Mouse (Mus musculus) hindbrain, embryonic 14.5 days (tissue): Measurements from ENCODE around the gene Ttyh2. TPM values are rescaled to one million over a fixed set of nuclear protein-coding genes. Genes with fewer than 3 reads are reported as not detected.

Source experiments
- ATAC-seq: fragments of 200-750 bp; cut with Nextera tagmentation; 2 replicates; pipeline ENCODE4 v1.8.0; 2017; ENCODE audit warnings: moderate number of reproducible peaks, mild to moderate bottlenecking, moderate TSS enrichment, moderate library complexity; ENCODE audit not compliant: low FRiP score
- DNase-seq: peaks from one replicate; pipeline ENCODE4 v3.0.0-alpha.2; 2015; ENCODE audit warnings: low spot score
- H3K27ac ChIP-seq: fragments of 300-500 bp; sonication (generic); 2 replicates; pipeline ENCODE4 v1.5.1; 2014; ENCODE audit warnings: mild to moderate bottlenecking, moderate library complexity
- H3K27me3 ChIP-seq: fragments of 300-500 bp; sonication (generic); 2 replicates; pipeline ENCODE4 v1.6.1; 2014; ENCODE audit warnings: mild to moderate bottlenecking, low read length, mixed read lengths; ENCODE audit not compliant: control insufficient read depth, insufficient read depth
- H3K36me3 ChIP-seq: fragments of 300-500 bp; sonication (generic); replicated peaks from 2 replicates; pipeline ENCODE4 v1.6.1; 2014; ENCODE audit not compliant: control insufficient read depth, insufficient read depth
- H3K4me1 ChIP-seq: fragments of 300-500 bp; sonication (generic); replicated peaks from 2 replicates; pipeline ENCODE4 v1.6.1; 2014; ENCODE audit warnings: antibody characterized with exemption, low read length, mixed read lengths; ENCODE audit not compliant: control insufficient read depth, insufficient read depth
- H3K4me2 ChIP-seq: fragments of 300-500 bp; sonication (generic); replicated peaks from 2 replicates; pipeline ENCODE4 v1.6.1; 2014; ENCODE audit warnings: mild to moderate bottlenecking, moderate library complexity
- H3K4me3 ChIP-seq: fragments of 300-500 bp; sonication (generic); replicated peaks from 2 replicates; pipeline ENCODE4 v1.5.1; 2014; ENCODE audit warnings: mild to moderate bottlenecking, low read length
- H3K9ac ChIP-seq: fragments of 300-500 bp; sonication (generic); 2 replicates; pipeline ENCODE4 v1.6.1; 2014
- H3K9me3 ChIP-seq: fragments of 300-500 bp; sonication (generic); 2 replicates; pipeline ENCODE4 v1.6.1; 2016; ENCODE audit warnings: low read length; ENCODE audit not compliant: control insufficient read depth
- WGBS: fragments of 180-500 bp; shearing (Covaris S2); extraction: QIAGEN DNeasy Blood & Tissue Kit; methylation state at CpG from one replicate; pipeline ENCODE4 v1.1.7; 2014; 5-methylcytosine and 5-hydroxymethylcytosine counted together
- polyA plus RNA-seq: library from polyadenylated mRNA; unstranded; fragments of >200 nt; fragmentation: Nextera tagmentation; extraction: Ambion mirVana; gene quantifications from 2 replicates; pipeline ENCODE4 v1.2.1, GENCODE M21; 2014

Gene Ttyh2
- polyA plus RNA-seq, 1 experiment from 2014 or later = 35.1 TPM

- H3K9ac ChIP-seq = no peak overlapping the region
- ATAC-seq = no peak
- H3K36me3 ChIP-seq = no peaks in the 10 kb centered on the region
- peaks cover 29% of the 10 kb centered on the region for H3K4me1 ChIP-seq
- H3K27me3 ChIP-seq = peaks cover 4% of the 10 kb centered on the region; the same call in 1 of the 2 replicates
- H3K4me3 ChIP-seq = no peak overlapping the region
- no peak overlapping the region for H3K4me2 ChIP-seq
- H3K9me3 ChIP-seq = no peaks in the 10 kb centered on the region
- H3K27ac ChIP-seq = no peak overlapping the region
- DNase-seq = no peak
- 4% methylated on average over 19 of the region's 19 CpGs for WGBS
These were observed 35.5 kb upstream of the Ttyh2 start for GRCm38 (mm10) chr11:114639681-114640103.

- DNase-seq = no peak
- ATAC-seq = no peak
- H3K4me3 ChIP-seq = no peak overlapping the region
- no peak overlapping the region for H3K9ac ChIP-seq
- H3K4me2 ChIP-seq = no peak overlapping the region
- H3K27me3 ChIP-seq = peaks cover 4% of the 10 kb centered on the region; the same call in 1 of the 2 replicates
- peaks cover 26% of the 10 kb centered on the region for H3K4me1 ChIP-seq
- no peak overlapping the region; the same call in 1 of the 2 replicates for H3K27ac ChIP-seq
- H3K36me3 ChIP-seq = no peaks in the 10 kb centered on the region
- H3K9me3 ChIP-seq = no peaks in the 10 kb centered on the region
- WGBS = 39% methylated on average over 6 of the region's 6 CpGs
These were observed 34.6 kb upstream of the Ttyh2 start for GRCm38 (mm10) chr11:114640658-114641057.

- Histone ChIP-seq H3K4me1 (peaks cover 22% of the 10 kb centered on the region), H3K4me3 (no peak overlapping the region), H3K36me3 (no peaks in the 10 kb centered on the region), H3K27ac (no peak overlapping the region), H3K4me2 (no peak overlapping the region), H3K9ac (no peak overlapping the region), H3K9me3 (peaks cover 1% of the 10 kb centered on the region; the same call in 1 of the 2 replicates), H3K27me3 (peaks cover 4% of the 10 kb centered on the region; the same call in 1 of the 2 replicates)
- no peak for DNase-seq
- 85% methylated on average over 8 of the region's 8 CpGs for WGBS
- no peak for ATAC-seq
These were observed 34.1 kb upstream of the Ttyh2 start for GRCm38 (mm10) chr11:114641136-114641535.

- Histone ChIP-seq H3K36me3 (no peaks in the 10 kb centered on the region), H3K27me3 (peaks cover 4% of the 10 kb centered on the region; the same call in 1 of the 2 replicates), H3K9me3 (peaks cover 7% of the 10 kb centered on the region; the same call in 1 of the 2 replicates), H3K4me1 (peaks cover 13% of the 10 kb centered on the region), H3K4me2 (no peak overlapping the region), H3K27ac (no peak overlapping the region), H3K4me3 (no peak overlapping the region), H3K9ac (no peak overlapping the region)
- ATAC-seq (no peak), DNase-seq (no peak)
- WGBS = 56% methylated on average over 12 of the region's 12 CpGs
These were observed 33.0 kb upstream of the Ttyh2 start for GRCm38 (mm10) chr11:114642184-114642583.

- whole genome bisulfite sequencing = 80% methylated on average over 11 of the region's 11 CpGs
- H3K4me1 ChIP-seq = peaks cover 9% of the 10 kb centered on the region
- no peak overlapping the region for H3K27ac ChIP-seq
- no peak overlapping the region for H3K4me2 ChIP-seq
- H3K4me3 ChIP-seq = no peak overlapping the region
- DNase-seq (no peak), ATAC-seq (no peak)
- H3K36me3 ChIP-seq = no peaks in the 10 kb centered on the region
- H3K9me3 ChIP-seq = peaks cover 7% of the 10 kb centered on the region; the same call in 1 of the 2 replicates
- H3K27me3 ChIP-seq = no peaks in the 10 kb centered on the region; the same call in 1 of the 2 replicates
- no peak overlapping the region for H3K9ac ChIP-seq
These were observed 32.3 kb upstream of the Ttyh2 start for GRCm38 (mm10) chr11:114642926-114643325.

GRCm38 (mm10) chr11:114644122-114644521 lies 31.1 kb upstream of the Ttyh2 start:
- H3K9me3 ChIP-seq = peaks cover 7% of the 10 kb centered on the region; the same call in 1 of the 2 replicates
- H3K9ac ChIP-seq = no peak overlapping the region
- ATAC-seq = no peak
- H3K4me2 ChIP-seq = no peak overlapping the region
- no peaks in the 10 kb centered on the region; the same call in 1 of the 2 replicates for H3K27me3 ChIP-seq
- H3K4me1 ChIP-seq = peaks cover 9% of the 10 kb centered on the region
- no peak for DNase-seq
- 56% methylated on average over 2 of the region's 2 CpGs for WGBS
- no peak overlapping the region for H3K27ac ChIP-seq
- no peak overlapping the region for H3K4me3 ChIP-seq
- H3K36me3 ChIP-seq = no peaks in the 10 kb centered on the region

- Histone ChIP-seq H3K36me3 (no peaks in the 10 kb centered on the region), H3K9me3 (peaks cover 7% of the 10 kb centered on the region; the same call in 1 of the 2 replicates), H3K27me3 (no peaks in the 10 kb centered on the region), H3K4me3 (no peak overlapping the region), H3K9ac (no peak overlapping the region), H3K27ac (no peak overlapping the region), H3K4me2 (no peak overlapping the region), H3K4me1 (peaks cover 8% of the 10 kb centered on the region)
- no peak for ATAC-seq
- no peak for DNase-seq
- WGBS = 68% methylated on average over 4 of the region's 4 CpGs
These were observed 25.7 kb upstream of the Ttyh2 start for GRCm38 (mm10) chr11:114649510-114649909.

GRCm38 (mm10) chr11:114652531-114652930 lies 22.7 kb upstream of the Ttyh2 start:
- Histone ChIP-seq H3K9ac (peak overlapping the region; percentile 35), H3K4me3 (no peak overlapping the region), H3K36me3 (no peaks in the 10 kb centered on the region), H3K4me1 (peaks cover 8% of the 10 kb centered on the region), H3K27me3 (no peaks in the 10 kb centered on the region), H3K4me2 (peak overlapping the region; percentile 32), H3K27ac (peak overlapping the region; percentile 43; the same call in 1 of the 2 replicates), H3K9me3 (no peaks in the 10 kb centered on the region)
- DNase-seq (peak; percentile 53), ATAC-seq (no peak)
- 4% methylated on average over 16 of the region's 16 CpGs for WGBS

- no peak for DNase-seq
- no peak overlapping the region for H3K4me2 ChIP-seq
- H3K27me3 ChIP-seq = no peaks in the 10 kb centered on the region
- no peak overlapping the region for H3K4me3 ChIP-seq
- no peaks in the 10 kb centered on the region for H3K9me3 ChIP-seq
- H3K27ac ChIP-seq = no peak overlapping the region
- H3K4me1 ChIP-seq = peaks cover 8% of the 10 kb centered on the region
- WGBS = 88% methylated on average over 6 of the region's 6 CpGs
- no peak overlapping the region for H3K9ac ChIP-seq
- no peak for ATAC-seq
- H3K36me3 ChIP-seq = no peaks in the 10 kb centered on the region
These were observed 21.6 kb upstream of the Ttyh2 start for GRCm38 (mm10) chr11:114653664-114654063.

- no peaks in the 10 kb centered on the region for H3K36me3 ChIP-seq
- DNase-seq (no peak), ATAC-seq (no peak)
- peaks cover 8% of the 10 kb centered on the region for H3K4me1 ChIP-seq
- H3K9me3 ChIP-seq = no peaks in the 10 kb centered on the region
- no peak overlapping the region for H3K4me2 ChIP-seq
- WGBS = 58% methylated on average over 5 of the region's 5 CpGs
- H3K27ac ChIP-seq = no peak overlapping the region
- H3K9ac ChIP-seq = no peak overlapping the region
- H3K4me3 ChIP-seq = no peak overlapping the region
- no peaks in the 10 kb centered on the region for H3K27me3 ChIP-seq
These were observed 20.7 kb upstream of the Ttyh2 start for GRCm38 (mm10) chr11:114654552-114654951.
